Mouse (Mus musculus): Measurements from ENCODE around the gene Cytip.

The Cytip gene

GRCm38 (mm10) chr2:58195346-58195745, at the start of gene Cytip:
Gene Cytip (minus strand): TSS chr2:58195532.
- no peaks in the 10 kb centered on the region for H3K36me3 ChIP-seq (ENCODE audit: control insufficient read depth, insufficient read depth, low read length, poor library complexity, severe bottlenecking)
- H3K27me3 ChIP-seq (ENCODE audit: control insufficient read depth, insufficient read depth, low read length, poor library complexity, severe bottlenecking) = no peaks in the 10 kb centered on the region
- DNase-seq (ENCODE audit: low read depth, low spot score) = no peak

DNA sequence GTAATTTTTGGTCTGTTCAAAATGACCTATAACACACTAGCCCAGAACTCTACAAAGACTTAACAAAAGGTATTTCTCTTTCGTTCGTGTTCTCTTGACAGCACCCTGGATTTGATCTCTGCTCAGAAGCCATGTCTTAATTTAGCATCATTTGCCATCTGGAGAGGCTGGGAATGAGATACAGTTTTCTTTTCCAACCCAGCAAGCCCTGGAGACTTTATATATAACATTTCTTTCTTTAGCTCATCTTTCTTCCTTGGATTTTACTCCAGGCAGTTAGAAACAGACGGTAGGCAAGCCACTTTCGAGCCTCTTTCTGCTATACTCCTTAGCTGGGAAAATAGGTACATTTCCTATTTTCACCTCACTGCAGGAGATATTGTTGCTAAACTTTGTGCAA, 45.3 kb upstream of the Cytip start:
- DNase-seq (ENCODE audit: low read depth, low spot score) = no peak
- H3K27me3 ChIP-seq (ENCODE audit: control insufficient read depth, insufficient read depth, low read length, poor library complexity, severe bottlenecking) = no peaks in the 10 kb centered on the region
- no peaks in the 10 kb centered on the region for H3K36me3 ChIP-seq (ENCODE audit: control insufficient read depth, insufficient read depth, low read length, poor library complexity, severe bottlenecking)

DNA sequence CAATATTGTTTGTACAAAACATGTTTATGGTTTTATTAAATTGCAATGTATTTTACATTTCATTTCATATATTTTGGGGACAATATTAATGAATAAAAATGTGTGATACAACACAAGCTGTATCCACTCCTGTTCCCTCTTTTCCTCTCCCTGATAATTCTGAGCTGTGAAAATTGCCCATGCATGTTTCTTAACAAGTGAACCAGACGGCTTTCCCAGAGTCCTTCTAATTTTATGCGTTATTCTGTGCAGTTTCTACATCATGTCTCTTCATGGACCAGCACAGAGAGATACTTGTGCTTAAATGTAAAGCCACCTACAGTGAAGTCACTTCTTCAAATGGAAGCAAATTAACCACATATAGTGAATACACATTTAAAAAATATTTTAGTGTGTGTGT, 42.2 kb upstream of the Cytip start:
- Histone ChIP-seq H3K36me3 (ENCODE audit: control insufficient read depth, insufficient read depth, low read length, poor library complexity, severe bottlenecking) (no peaks in the 10 kb centered on the region), H3K27me3 (ENCODE audit: control insufficient read depth, insufficient read depth, low read length, poor library complexity, severe bottlenecking) (no peaks in the 10 kb centered on the region)
- DNase-seq (ENCODE audit: low read depth, low spot score) = no peak

GRCm38 (mm10) chr2:58199442-58199841, 4.1 kb upstream of the Cytip start:
- Histone ChIP-seq H3K27me3 (ENCODE audit: control insufficient read depth, insufficient read depth, low read length, poor library complexity, severe bottlenecking) (no peaks in the 10 kb centered on the region), H3K36me3 (ENCODE audit: control insufficient read depth, insufficient read depth, low read length, poor library complexity, severe bottlenecking) (no peaks in the 10 kb centered on the region)
- DNase-seq (ENCODE audit: low read depth, low spot score) = peak; percentile 79

DNA sequence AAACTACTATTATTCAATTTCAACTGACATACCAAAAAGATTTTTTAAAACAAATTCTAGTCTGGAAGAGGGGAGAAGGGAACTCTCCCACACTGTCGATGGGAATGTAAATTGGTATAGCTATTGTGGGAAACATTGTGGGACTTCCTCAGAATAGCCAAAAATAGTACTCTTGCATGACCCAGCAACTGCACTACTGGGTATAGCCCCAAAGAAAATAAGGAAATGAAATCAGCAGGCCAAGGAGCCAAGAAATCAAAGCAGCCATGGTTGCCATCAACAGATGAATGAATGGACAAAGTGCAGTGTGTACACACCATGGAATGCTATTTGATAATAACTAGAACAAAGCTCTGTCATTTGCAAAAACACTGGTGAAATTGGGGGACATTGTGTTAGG, 1.5 kb upstream of the Cytip start:
- Histone ChIP-seq H3K27me3 (ENCODE audit: control insufficient read depth, insufficient read depth, low read length, poor library complexity, severe bottlenecking) (no peaks in the 10 kb centered on the region), H3K36me3 (ENCODE audit: control insufficient read depth, insufficient read depth, low read length, poor library complexity, severe bottlenecking) (no peaks in the 10 kb centered on the region)
- DNase-seq (ENCODE audit: low read depth, low spot score) = peak; percentile 41

DNA sequence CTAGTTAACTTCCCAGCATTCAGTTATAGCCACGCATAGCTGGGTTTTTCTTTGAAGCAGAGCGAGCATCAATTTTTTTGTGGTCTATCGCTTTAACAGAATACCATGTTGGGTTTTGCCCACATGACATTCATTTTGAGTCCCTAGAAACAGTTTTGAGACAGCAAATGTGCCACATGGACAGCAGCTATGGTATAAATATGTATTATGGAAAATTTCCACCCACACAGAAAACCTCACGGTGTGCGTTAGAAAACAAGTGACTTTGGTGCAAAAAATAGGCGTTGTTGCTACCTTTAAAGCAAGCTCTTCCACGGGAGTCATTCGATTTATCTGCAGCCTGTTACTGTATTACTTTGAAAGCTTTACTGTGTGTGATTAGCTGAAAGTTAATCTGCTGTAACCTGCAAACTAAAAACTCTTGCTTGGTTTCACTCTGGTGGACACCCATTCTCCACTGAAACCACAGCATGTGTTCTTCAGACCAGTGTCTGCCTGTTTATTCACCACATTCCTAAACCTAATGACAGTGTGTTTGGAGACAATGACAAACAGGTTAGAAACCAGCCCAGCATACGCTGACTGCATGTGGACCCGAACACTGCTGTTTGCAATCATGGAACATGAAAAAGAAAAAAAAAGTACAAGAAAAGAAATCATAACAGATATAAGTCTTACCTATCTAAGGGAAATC, 763 bp downstream of the Cytip start:
- H3K36me3 ChIP-seq (ENCODE audit: control insufficient read depth, insufficient read depth, low read length, poor library complexity, severe bottlenecking) = no peaks in the 10 kb centered on the region
- no peaks in the 10 kb centered on the region for H3K27me3 ChIP-seq (ENCODE audit: control insufficient read depth, insufficient read depth, low read length, poor library complexity, severe bottlenecking)
- DNase-seq (ENCODE audit: low read depth, low spot score) = peak; percentile 57

DNA sequence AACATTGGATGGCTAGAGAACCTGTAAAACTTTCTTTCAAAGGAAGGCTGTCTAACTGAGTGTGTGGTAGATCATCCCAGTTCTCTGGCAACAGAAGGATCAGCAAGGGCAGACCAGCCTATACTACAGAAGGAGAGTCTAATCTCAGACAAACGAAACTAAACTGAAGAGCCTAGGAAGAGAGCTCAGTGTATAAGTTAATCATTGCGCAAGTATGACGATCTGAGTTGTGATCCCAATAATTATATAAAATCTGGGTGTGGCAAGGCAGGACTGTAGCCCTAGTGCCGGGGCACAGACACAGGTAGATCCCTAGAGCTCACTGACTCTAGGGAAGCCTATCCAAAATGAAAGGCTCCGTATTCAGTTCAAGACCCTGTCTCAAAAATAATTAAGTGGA, 3.2 kb downstream of the Cytip start:
- no peaks in the 10 kb centered on the region for H3K36me3 ChIP-seq (ENCODE audit: control insufficient read depth, insufficient read depth, low read length, poor library complexity, severe bottlenecking)
- no peak for DNase-seq (ENCODE audit: low read depth, low spot score)
- H3K27me3 ChIP-seq (ENCODE audit: control insufficient read depth, insufficient read depth, low read length, poor library complexity, severe bottlenecking) = no peaks in the 10 kb centered on the region

DNA sequence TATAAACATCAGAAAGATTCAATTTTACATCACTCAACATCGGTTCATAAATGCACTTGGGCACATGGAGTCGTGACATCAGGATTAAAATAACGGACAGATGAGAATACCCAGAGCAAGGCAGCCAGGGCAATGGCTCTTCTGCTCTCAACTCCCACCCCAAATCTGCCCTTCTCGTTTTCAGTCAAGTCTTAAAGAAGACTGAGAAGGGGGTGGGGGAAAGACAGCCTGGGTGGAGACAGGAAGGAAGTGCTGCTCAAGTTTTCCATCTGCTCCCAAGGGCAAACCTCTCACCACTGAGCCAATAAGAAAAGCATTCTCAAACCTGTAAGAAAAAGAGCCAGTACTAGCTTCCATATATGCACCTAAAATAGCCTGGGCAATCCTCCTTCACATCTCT, 5.8 kb downstream of the Cytip start:
- Histone ChIP-seq H3K36me3 (ENCODE audit: control insufficient read depth, insufficient read depth, low read length, poor library complexity, severe bottlenecking) (no peaks in the 10 kb centered on the region), H3K27me3 (ENCODE audit: control insufficient read depth, insufficient read depth, low read length, poor library complexity, severe bottlenecking) (no peaks in the 10 kb centered on the region)
- DNase-seq (ENCODE audit: low read depth, low spot score) = peak; percentile 66

GRCm38 (mm10) chr2:58188903-58189302, 6.4 kb downstream of the Cytip start:
- H3K36me3 ChIP-seq (ENCODE audit: control insufficient read depth, insufficient read depth, low read length, poor library complexity, severe bottlenecking) = no peaks in the 10 kb centered on the region
- DNase-seq (ENCODE audit: low read depth, low spot score) = peak; percentile 64
- H3K27me3 ChIP-seq (ENCODE audit: control insufficient read depth, insufficient read depth, low read length, poor library complexity, severe bottlenecking) = no peaks in the 10 kb centered on the region

DNA sequence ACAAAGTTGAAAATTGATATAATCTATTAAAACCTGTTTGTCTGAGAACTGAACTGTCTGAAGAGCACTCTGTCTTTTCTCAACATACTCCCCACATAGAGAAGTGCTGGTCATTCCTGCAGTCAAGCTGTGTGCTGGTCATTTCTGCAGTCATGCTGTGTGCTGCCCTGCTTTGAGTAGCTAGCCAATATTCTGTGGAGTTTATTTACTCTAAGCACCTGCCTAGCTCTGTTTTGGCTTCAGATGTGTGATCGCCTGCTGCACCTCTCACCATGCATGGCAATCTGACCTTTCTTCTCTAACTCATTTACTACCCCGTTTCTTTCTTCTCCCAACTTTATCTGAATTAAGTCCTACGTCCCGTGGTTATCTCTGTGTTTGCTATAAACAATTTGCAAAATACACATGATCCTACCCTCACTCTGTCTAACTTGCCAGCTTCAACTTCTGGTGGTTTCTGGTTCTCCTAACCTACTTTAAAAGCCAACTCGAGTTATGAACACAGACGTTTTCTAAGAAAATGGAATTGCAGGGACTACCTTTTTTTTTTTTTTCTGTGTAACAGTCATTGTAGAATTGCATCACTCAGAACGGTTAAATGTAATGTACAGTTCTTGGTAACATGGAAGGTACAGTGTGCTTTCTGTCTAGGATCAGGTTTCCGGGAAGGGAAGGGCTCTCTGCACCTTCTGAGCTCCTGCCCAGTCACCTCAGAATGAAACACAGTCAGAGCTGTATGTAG, 7.9 kb downstream of the Cytip start:
- Histone ChIP-seq H3K27me3 (ENCODE audit: control insufficient read depth, insufficient read depth, low read length, poor library complexity, severe bottlenecking) (no peaks in the 10 kb centered on the region), H3K36me3 (ENCODE audit: control insufficient read depth, insufficient read depth, low read length, poor library complexity, severe bottlenecking) (no peaks in the 10 kb centered on the region)
- DNase-seq (ENCODE audit: low read depth, low spot score) = no peak

GRCm38 (mm10) chr2:58184197-58184596, 11.1 kb downstream of the Cytip start:
- DNase-seq (ENCODE audit: low read depth, low spot score) = peak; percentile 84
- no peaks in the 10 kb centered on the region for H3K27me3 ChIP-seq (ENCODE audit: control insufficient read depth, insufficient read depth, low read length, poor library complexity, severe bottlenecking)
- no peaks in the 10 kb centered on the region for H3K36me3 ChIP-seq (ENCODE audit: control insufficient read depth, insufficient read depth, low read length, poor library complexity, severe bottlenecking)

GRCm38 (mm10) chr2:58183658-58184057, 11.7 kb downstream of the Cytip start:
- no peaks in the 10 kb centered on the region for H3K36me3 ChIP-seq (ENCODE audit: control insufficient read depth, insufficient read depth, low read length, poor library complexity, severe bottlenecking)
- DNase-seq (ENCODE audit: low read depth, low spot score) = peak; percentile 74
- no peaks in the 10 kb centered on the region for H3K27me3 ChIP-seq (ENCODE audit: control insufficient read depth, insufficient read depth, low read length, poor library complexity, severe bottlenecking)

DNA sequence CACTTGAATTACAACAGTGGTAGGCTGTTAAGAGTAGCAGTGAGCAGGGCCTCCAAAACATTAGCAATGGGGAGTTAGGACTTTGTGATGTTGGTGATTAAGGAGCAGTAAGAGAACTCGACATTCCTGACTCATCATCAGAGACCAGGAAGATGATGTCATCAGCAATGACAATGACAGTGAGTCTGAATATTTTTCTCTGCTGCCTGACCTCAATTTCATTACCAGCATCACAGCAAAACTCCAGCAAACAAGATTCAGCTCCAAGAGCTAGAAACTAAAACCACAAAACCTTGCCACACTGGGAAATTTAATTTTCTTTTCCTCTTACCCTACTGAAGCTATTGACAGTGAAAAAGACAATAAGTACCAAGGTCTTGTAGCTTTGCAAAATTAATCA, 14.6 kb downstream of the Cytip start:
- no peak for DNase-seq (ENCODE audit: low read depth, low spot score)
- no peaks in the 10 kb centered on the region for H3K27me3 ChIP-seq (ENCODE audit: control insufficient read depth, insufficient read depth, low read length, poor library complexity, severe bottlenecking)
- no peaks in the 10 kb centered on the region for H3K36me3 ChIP-seq (ENCODE audit: control insufficient read depth, insufficient read depth, low read length, poor library complexity, severe bottlenecking)

GRCm38 (mm10) chr2:58179056-58179455, 16.3 kb downstream of the Cytip start:
- Histone ChIP-seq H3K27me3 (ENCODE audit: control insufficient read depth, insufficient read depth, low read length, poor library complexity, severe bottlenecking) (no peaks in the 10 kb centered on the region), H3K36me3 (ENCODE audit: control insufficient read depth, insufficient read depth, low read length, poor library complexity, severe bottlenecking) (no peaks in the 10 kb centered on the region)
- DNase-seq (ENCODE audit: low read depth, low spot score) = peak; percentile 47

DNA sequence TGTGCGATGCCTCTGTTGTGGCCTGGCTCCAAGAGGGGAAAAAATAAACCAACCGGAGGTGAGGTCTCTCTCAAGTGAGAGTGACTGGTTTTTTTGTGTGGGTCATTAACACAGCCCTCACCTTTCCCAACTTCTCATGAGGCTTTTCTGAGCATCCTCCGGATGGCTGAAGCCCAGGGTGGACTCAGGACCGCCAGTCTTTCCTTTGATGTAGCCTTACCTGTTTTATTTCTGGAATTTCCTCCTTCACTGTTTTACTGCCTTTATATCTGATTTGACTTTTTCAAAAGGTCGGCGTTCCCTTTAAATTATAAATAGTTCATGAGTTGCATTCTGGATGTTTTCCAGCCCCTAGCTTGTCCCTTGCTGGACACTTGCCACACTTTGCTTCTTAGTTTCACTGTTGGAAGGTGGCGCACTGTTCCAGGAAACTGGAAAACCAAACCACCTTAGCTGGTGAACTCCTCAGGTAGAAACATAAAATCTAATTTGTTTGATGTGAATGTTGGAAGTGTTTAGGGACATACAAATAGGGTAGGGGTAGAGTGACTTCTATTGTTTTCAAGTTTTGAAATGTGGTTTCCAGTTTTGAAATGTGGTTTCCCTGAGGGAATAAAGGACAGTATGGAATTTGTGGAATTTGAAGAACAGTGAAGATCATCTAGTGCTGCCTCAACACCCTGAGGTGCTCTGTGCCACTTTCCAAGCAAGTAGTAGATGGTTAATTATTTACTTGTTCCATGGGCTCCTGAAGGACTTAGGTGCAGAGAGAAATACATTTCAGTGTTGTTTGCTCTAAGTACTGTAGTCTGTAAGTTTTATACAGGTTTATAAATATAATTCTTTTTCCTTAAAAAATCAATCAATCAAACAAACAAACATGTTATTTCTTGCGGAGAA, 19.7 kb downstream of the Cytip start:
- DNase-seq (ENCODE audit: low read depth, low spot score) = no peak
- Histone ChIP-seq H3K36me3 (ENCODE audit: control insufficient read depth, insufficient read depth, low read length, poor library complexity, severe bottlenecking) (no peaks in the 10 kb centered on the region), H3K27me3 (ENCODE audit: control insufficient read depth, insufficient read depth, low read length, poor library complexity, severe bottlenecking) (no peaks in the 10 kb centered on the region)
